Mouse (Mus musculus) spleen, adult 2 months (tissue): ENCODE results near the gene Gse1. TPM values are rescaled to one million over a fixed set of nuclear protein-coding genes. Genes with fewer than 3 reads are reported as not detected.

Source experiments
- DNase-seq, 2 experiments: peaks; one replicate each; pipeline versions ENCODE4 v3.0.0 to v3.0.0-alpha.2; 2012 to 2021; ENCODE audit warnings: low spot score in 2 of 2, low read depth in 1 of 2
- H3K27ac ChIP-seq: fragments of 200-500 bp; 2 replicates; pipeline ENCODE4 v1.5.1; 2012; ENCODE audit warnings: low read length, inconsistent platforms; ENCODE audit not compliant: insufficient read depth
- H3K27me3 ChIP-seq: fragments of 200-500 bp; 2 replicates; pipeline ENCODE4 v1.6.1; 2012; ENCODE audit warnings: mild to moderate bottlenecking, moderate library complexity, low read length, inconsistent platforms; ENCODE audit not compliant: control insufficient read depth, insufficient read depth
- H3K36me3 ChIP-seq: fragments of 200-500 bp; 2 replicates; pipeline ENCODE4 v1.6.1; 2012; ENCODE audit warnings: mild to moderate bottlenecking, low read length, inconsistent platforms; ENCODE audit not compliant: control insufficient read depth, insufficient read depth
- H3K4me1 ChIP-seq: fragments of 200-500 bp; 2 replicates; pipeline ENCODE4 v1.6.1; 2011; ENCODE audit warnings: inconsistent platforms; ENCODE audit not compliant: control insufficient read depth, insufficient read depth, insufficient read length
- H3K4me3 ChIP-seq: fragments of 200-500 bp; 2 replicates; pipeline ENCODE4 v1.5.1; 2011; ENCODE audit warnings: mild to moderate bottlenecking, inconsistent platforms; ENCODE audit not compliant: insufficient read depth, insufficient read length; ENCODE audit errors: extremely low read depth
- CTCF ChIP-seq: fragments of 200-500 bp; IDR thresholded peaks from 2 replicates; pipeline ENCODE4 v1.5.1; 2011; ENCODE audit warnings: mild to moderate bottlenecking, inconsistent platforms; ENCODE audit not compliant: insufficient read depth, insufficient read length, insufficient replicate concordance; ENCODE audit errors: extremely low read depth
- POLR2A ChIP-seq: fragments of 200-500 bp; IDR thresholded peaks from 2 replicates; pipeline ENCODE4 v1.6.1; 2011; ENCODE audit warnings: low read depth, low read length, inconsistent platforms
- WGBS: fragments of 180-500 bp; shearing (Covaris S2); methylation state at CpG from one replicate; pipeline ENCODE4 v1.1.7; 2018; 5-methylcytosine and 5-hydroxymethylcytosine counted together
- polyA plus RNA-seq: library from polyadenylated mRNA; depleted of rRNA; stranded (reverse); fragments of >200 nt; gene quantifications from 2 replicates; pipeline ENCODE4 v1.2.3, GENCODE M21; 2012

The Gse1 gene
- polyA plus RNA-seq, 1 experiment: 39.2 TPM

- Histone ChIP-seq H3K4me1 (peaks cover 6% of the 10 kb centered on the region; the same call in 1 of the 2 replicates), H3K36me3 (no peaks in the 10 kb centered on the region), H3K27ac (no peak overlapping the region), H3K27me3 (no peaks in the 10 kb centered on the region), H3K4me3 (no peak overlapping the region)
- DNase-seq: peak; percentile 28 to 56
- WGBS: 25% methylated on average over 33 of the region's 33 CpGs
- TF ChIP-seq POLR2A (no peak), CTCF (peak; percentile 37; the same call in 1 of the 2 replicates)
Observed at GRCm38 (mm10) chr8:120416522-120417394, 188.5 kb downstream of the Gse1 start.

GRCm38 (mm10) chr8:120418188-120418587, 189.9 kb downstream of the Gse1 start:
- 86% methylated on average over 5 of the region's 5 CpGs for WGBS
- no peak overlapping the region for H3K4me3 ChIP-seq
- DNase-seq: no peak
- no peak overlapping the region for H3K27ac ChIP-seq
- peaks cover 6% of the 10 kb centered on the region; the same call in 1 of the 2 replicates for H3K4me1 ChIP-seq
- no peaks in the 10 kb centered on the region for H3K27me3 ChIP-seq
- no peaks in the 10 kb centered on the region for H3K36me3 ChIP-seq
- TF ChIP-seq CTCF (no peak), POLR2A (no peak)

- Histone ChIP-seq H3K27me3 (no peaks in the 10 kb centered on the region), H3K4me3 (no peak overlapping the region), H3K4me1 (peaks cover 6% of the 10 kb centered on the region; the same call in 1 of the 2 replicates), H3K27ac (no peak overlapping the region), H3K36me3 (no peaks in the 10 kb centered on the region)
- 86% methylated on average over 9 of the region's 9 CpGs for WGBS
- TF ChIP-seq POLR2A (no peak), CTCF (no peak)
- no peak for DNase-seq
Observed at GRCm38 (mm10) chr8:120419675-120420074, 191.4 kb downstream of the Gse1 start.

GRCm38 (mm10) chr8:120420226-120420625, 192.0 kb downstream of the Gse1 start:
- DNase-seq: no peak
- no peak for TF ChIP-seq POLR2A
- TF ChIP-seq CTCF: no peak
- H3K36me3 ChIP-seq: no peaks in the 10 kb centered on the region
- no peak overlapping the region for H3K4me3 ChIP-seq
- 79% methylated on average over 5 of the region's 5 CpGs for WGBS
- H3K27ac ChIP-seq: no peak overlapping the region
- no peaks in the 10 kb centered on the region for H3K27me3 ChIP-seq
- H3K4me1 ChIP-seq: peaks cover 6% of the 10 kb centered on the region; the same call in 1 of the 2 replicates

- H3K36me3 ChIP-seq: no peaks in the 10 kb centered on the region
- TF ChIP-seq POLR2A (no peak), CTCF (no peak)
- H3K27ac ChIP-seq: no peak overlapping the region
- no peak overlapping the region for H3K4me3 ChIP-seq
- peaks cover 6% of the 10 kb centered on the region; the same call in 1 of the 2 replicates for H3K4me1 ChIP-seq
- no peaks in the 10 kb centered on the region for H3K27me3 ChIP-seq
- no peak for DNase-seq
- 80% methylated on average over 9 of the region's 9 CpGs for WGBS
Observed at GRCm38 (mm10) chr8:120421638-120422037, 193.4 kb downstream of the Gse1 start.

- no peak overlapping the region for H3K4me3 ChIP-seq
- H3K4me1 ChIP-seq: peaks cover 3% of the 10 kb centered on the region; the same call in 1 of the 2 replicates
- no peaks in the 10 kb centered on the region for H3K27me3 ChIP-seq
- H3K36me3 ChIP-seq: no peaks in the 10 kb centered on the region
- no peak overlapping the region for H3K27ac ChIP-seq
- no peak for DNase-seq
- TF ChIP-seq CTCF: no peak
- TF ChIP-seq POLR2A: no peak
- WGBS: 92% methylated on average over 8 of the region's 8 CpGs
Observed at GRCm38 (mm10) chr8:120422236-120422635, 194.0 kb downstream of the Gse1 start.

GRCm38 (mm10) chr8:120423576-120423975, 195.3 kb downstream of the Gse1 start:
- WGBS: 32% methylated on average over 7 of the region's 7 CpGs
- H3K27ac ChIP-seq: no peak overlapping the region

More at GRCm38 (mm10) chr8:120423576-120423975, 195.3 kb downstream of the Gse1 start:
- Histone ChIP-seq H3K4me3 (no peak overlapping the region), H3K4me1 (no peaks in the 10 kb centered on the region), H3K27me3 (no peaks in the 10 kb centered on the region), H3K36me3 (no peaks in the 10 kb centered on the region)
- DNase-seq: no peak
- TF ChIP-seq CTCF (no peak), POLR2A (no peak)
